Mouse (Mus musculus): ENCODE results near the gene Dtnbp1.

DNA sequence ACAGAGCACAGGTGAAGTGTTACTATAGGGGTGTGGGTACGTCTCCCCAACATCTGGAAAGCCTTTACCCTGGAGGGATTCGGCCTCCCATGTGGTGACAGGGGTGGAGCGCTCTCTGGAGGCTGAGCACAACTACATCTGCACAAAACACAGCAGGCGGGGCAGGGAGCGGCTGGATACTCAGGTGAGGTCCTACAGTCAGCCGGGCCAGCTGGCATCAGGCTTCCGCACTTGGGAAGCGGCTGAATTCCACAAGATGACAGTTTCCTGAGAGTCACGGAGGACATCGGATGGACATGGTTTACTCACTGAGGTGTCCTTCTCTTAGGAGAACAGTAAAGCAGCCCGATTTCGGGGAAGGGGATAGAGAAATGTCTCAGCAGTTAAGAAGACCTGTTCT, 2.7 kb downstream of the Dtnbp1 start:
- TF ChIP-seq CTCF (IDR thresholded peaks at IDR 0.05; ENCODE audit: insufficient read depth, low read depth, low read length): no peak
- TF ChIP-seq POLR2A (IDR thresholded peaks at IDR 0.05; ENCODE audit: insufficient read depth, low read depth, low read length): no peak

All from olfactory bulb, adult 2 months (tissue).